Mouse (Mus musculus): ENCODE measurements around the gene R3hcc1l.

DNA sequence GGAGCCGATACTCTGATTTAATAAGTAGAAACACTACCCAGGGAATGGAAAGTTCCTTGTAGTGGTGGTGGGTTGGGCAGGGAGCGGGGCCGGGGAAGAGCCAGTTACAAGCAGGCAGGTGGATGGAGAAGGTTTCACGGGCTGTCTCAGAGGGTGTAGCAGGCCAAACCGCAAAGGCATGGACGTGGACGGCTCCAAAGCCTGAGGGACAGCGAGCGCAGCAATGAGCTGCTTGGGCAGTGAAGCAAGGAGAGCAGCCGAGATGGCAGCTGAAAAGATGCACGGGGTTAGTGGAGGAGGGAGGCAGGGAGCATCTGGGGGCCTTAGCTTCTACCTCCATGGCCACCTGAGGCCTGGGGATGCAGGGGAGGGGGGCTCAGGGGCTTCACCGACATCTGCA lies 40.3 kb upstream of the R3hcc1l start:
- TF ChIP-seq GATA1 (IDR thresholded peaks at IDR 0.05; ENCODE audit: low read length), result no peak
- no peak for TF ChIP-seq TAL1 (IDR thresholded peaks at IDR 0.05; ENCODE audit: low read length)

Data from erythroblast, embryonic 14.5 days (primary cell).